Mouse (Mus musculus) heart, postnatal 25 days (tissue): Measurements from ENCODE around the gene Mpv17l2. TPM values are rescaled to one million over a fixed set of nuclear protein-coding genes. Genes with fewer than 3 reads are reported as not detected.

Experiments used
- DNase-seq: peaks from one replicate; pipeline ENCODE4 v3.0.0; 2022; ENCODE audit warnings: low spot score
- intact Hi-C: fragments of 180-260 bp; cut with DNase I; formaldehyde crosslinking; loops from one replicate; pipeline ENCODE4 v1.15.1; 2025
- total RNA-seq, 2 experiments: library from RNA; stranded (reverse); gene quantifications; 2 replicates each; pipeline ENCODE4 v1.2.3; 2021

Mpv17l2 gene
- total RNA-seq, 2 experiments from 2014 or later: 26.7 to 28.0 TPM

DNA sequence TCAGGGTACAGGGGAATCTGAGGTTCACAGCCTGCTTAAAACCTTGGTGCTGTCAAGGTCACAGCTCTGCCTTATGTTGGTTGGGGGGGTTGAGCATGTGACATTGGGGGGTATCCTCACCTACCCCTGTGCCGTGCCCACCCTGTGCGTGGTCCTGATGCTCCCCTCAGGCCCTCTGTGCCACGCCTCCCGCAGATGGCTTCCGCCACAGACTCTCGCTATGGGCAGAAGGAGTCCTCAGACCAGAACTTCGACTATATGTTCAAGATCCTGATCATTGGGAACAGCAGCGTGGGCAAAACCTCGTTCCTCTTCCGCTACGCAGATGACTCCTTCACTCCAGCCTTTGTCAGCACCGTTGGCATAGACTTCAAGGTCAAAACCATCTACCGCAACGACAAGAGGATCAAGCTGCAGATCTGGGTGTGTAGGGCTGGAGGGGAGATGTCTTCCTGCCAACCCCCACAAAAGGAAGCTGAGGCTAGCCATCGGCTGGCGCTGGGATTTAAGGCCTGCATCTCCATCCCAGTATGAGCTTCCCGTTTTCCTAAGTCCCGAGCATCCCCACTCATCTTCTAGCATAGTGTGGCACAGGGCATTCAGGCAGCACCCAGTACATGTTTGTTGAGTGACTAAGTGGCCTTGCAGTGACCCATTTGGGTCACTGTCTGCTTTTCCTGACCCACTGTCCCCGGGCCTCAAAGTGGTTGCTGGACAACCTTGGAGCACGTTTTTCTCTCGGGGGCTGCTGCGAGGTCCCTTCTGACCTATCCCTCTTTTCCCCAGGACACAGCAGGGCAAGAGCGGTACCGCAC, 4.9 kb downstream of the Mpv17l2 start:
- intact Hi-C loops: loop anchor here (5.0 kb wide), 1 partner anchor 144 kb away; no protein-coding TSS in a partner anchor
- DNase-seq: no peak

DNA sequence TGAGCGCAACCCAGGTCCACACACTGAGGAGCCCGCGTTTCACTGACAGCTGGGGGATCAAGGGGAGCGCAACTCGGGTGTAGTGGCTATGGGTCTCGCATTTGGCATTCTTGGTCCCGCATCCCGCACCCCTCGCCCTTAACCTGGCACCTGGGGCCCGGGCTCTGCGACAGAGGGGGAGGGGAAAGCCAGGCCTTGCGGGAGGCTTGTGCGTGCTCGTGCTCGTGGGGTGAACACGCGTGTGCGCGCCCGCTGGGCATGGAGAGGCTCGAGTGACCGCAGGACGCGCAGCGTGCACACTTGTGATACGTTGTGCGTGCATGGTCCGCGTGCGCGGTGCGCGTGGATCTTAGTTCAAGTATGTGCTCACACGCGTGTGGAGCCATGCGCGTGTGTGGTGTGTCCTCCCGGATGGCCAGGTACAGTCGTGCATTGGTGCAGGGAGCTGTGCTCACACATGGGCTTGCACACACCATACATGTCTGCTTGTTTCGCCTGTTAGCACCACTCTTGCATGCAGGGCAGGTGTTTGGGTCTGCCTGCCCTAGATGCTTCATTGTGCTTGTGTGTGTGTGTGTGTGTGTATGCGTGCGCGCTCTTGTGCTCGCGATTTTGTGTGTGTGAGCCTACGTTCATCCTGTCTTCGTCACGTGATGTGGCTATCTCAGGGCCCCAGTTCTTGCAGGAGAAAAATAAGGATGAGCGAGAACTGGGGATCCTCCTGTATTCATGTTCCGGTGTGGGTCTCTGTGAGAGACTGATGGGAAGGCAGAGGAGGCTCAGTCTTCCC, 5.7 kb downstream of the Mpv17l2 start:
- no peak for DNase-seq
- intact Hi-C loops: loop anchor here (5.0 kb wide), 1 partner anchor 143 kb away; no protein-coding TSS in a partner anchor

DNA sequence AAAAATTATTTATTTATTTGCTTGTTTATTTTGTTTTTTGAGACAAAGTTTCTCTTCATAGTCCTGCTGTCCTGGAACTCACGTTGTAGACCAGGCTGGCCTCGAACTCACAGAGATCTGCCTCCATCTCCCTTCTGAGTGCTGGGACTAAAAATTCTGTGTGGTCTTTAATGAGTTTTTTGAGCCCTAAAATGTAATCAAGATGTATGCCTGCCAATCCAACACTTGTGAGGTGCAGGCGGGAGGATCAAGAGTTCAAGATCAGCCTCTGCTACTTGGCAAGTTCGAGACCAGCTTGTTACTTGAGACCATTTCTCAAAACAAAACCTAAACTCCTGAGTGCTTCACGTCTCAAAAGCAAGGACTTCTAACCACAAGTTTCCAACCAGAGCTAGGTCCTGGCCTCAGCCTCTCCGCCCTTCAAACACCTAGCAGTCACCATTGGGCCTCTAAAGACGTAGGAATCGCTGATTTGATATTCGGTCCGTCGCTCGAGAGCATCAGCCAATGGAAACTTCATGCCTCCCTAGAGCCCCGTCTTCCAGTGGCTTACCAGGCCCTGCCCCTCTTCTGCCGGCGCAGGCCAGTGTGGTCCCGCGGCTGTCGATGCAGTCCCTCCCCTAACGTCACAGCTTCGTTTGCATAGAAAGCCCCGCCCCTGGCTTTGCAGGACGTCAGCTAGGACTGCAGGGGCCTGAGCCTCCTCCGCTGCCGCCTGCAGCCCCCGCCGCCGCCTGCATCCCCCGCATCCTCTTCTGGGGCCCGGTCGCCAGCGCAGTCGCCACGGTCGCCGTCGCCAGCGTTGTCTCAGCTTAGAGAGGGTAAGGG, 6.5 kb downstream of the Mpv17l2 start, which contains the start of gene Rab3a:
Gene Rab3a, plus strand, starts transcription at position 637 of the 828 bp plus-strand sequence.
- peak; percentile 98 for DNase-seq
- intact Hi-C loops: no loop called here

DNA sequence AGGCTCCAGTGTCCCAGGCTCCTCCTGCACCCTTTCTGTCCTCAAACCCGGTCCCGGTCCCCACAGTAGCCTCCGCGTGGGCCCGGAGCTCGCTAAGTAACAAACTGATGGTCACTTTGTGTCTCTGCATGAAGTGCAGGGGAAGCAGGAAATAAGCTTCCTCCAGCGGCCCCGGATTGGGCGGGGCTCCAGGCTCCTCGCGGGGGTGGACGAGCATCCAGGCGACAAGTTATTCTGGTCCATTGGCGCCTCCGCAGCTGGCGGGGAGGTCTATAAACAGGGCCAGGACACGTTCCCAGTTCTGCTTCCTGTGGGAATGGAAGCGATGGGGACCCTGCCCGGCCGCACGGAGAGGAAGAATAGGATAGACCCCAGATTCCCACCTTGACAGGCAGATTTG, 7.6 kb downstream of the Mpv17l2 start:
- intact Hi-C loops: no loop called here

DNA sequence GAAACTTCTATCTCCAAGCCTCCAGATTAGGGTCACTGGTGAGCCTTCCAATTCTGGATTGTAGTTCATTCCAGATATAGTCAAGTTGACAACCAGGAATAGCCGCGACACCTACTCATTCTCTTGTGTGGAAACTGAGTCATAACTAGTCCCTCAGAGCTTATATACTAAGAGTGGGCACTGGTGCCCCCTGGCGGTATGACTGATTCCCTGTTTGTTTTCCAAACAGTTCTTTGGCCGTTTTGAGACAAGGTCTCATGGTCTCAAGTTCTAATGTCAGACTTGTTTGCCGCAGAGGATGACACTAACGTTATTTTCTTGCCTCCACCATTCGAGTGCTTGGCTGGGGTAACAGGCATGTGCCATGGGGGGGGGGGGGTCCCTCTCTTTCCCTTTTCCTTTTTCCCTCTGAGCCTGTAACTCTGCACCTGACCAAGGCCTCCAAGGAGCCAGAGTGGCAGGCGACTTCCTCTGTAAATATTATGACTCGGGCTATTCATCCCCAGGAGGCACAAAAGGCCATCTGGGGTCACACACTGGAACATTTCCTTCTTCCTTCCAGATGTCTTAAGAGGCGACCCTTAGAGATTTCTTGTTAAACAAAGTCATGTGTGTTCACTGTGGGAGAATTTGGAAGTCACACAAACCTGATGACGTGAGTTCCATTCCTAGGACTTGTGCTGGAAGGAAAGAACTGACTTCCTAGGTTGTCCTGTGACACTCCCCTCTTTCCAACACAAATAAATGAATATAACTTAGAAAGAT, 8.6 kb downstream of the Mpv17l2 start:
- DNase-seq: peak; percentile 79
- intact Hi-C loops: loop anchor here (1.0 kb wide), 1 partner anchor 31 kb away; no protein-coding TSS in a partner anchor

More for the DNA sequence above, 7.6 kb downstream of the Mpv17l2 start:
- peak; percentile 93 for DNase-seq

DNA sequence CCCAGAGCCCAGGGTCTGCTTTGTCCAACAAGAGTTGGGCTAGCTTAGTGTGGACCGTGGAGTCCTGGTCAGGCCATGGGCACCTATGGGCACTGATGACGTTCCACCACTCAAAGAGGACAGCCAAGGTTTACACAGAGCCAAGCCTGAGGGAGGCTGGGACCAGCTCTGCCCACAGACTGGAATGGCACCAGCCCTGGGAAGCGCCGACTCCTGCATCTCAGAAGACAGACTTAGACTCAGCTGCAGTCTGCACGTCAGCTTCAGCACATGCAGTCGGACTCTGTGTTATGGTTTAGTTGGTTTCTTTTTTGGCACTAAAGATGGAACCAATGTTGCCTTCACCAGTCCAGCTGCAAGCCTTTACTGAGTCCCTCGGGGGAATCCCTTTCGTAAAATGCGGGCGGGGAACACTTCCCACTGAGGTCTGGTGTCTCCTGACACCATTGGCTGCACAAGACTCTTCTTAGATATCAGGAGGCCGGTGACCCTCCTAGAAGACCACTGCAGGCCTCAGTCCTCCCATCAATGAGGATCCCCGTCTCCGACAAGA, 10.5 kb downstream of the Mpv17l2 start:
- peak; percentile 16 for DNase-seq
- intact Hi-C loops: no loop called here

DNA sequence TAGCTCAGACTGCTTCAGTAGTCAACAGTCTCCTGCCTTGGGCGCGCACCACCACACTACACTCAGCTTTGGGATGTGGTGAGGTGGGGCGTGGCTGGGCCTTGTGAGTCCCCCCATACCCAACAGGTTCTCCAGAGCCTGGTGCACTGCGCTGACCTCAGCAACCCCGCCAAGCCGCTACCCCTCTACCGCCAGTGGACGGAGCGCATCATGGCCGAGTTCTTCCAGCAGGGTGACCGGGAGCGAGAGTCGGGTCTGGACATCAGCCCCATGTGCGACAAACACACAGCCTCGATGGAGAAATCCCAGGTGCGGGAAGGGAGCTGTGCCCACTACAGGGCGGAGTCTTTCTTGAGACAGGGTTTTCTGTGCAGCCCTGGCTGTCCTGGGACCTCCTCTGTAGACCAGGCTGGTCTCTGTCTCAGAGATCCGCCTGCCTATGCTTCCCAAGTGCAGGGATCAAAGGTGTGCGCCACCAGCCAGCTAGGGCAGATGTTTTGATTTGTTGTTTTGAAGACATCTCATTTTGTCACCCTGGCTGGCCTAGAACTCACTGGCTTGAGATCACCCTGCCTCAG, 11.6 kb downstream of the Mpv17l2 start:
- intact Hi-C loops: no loop called here
- no peak for DNase-seq

DNA sequence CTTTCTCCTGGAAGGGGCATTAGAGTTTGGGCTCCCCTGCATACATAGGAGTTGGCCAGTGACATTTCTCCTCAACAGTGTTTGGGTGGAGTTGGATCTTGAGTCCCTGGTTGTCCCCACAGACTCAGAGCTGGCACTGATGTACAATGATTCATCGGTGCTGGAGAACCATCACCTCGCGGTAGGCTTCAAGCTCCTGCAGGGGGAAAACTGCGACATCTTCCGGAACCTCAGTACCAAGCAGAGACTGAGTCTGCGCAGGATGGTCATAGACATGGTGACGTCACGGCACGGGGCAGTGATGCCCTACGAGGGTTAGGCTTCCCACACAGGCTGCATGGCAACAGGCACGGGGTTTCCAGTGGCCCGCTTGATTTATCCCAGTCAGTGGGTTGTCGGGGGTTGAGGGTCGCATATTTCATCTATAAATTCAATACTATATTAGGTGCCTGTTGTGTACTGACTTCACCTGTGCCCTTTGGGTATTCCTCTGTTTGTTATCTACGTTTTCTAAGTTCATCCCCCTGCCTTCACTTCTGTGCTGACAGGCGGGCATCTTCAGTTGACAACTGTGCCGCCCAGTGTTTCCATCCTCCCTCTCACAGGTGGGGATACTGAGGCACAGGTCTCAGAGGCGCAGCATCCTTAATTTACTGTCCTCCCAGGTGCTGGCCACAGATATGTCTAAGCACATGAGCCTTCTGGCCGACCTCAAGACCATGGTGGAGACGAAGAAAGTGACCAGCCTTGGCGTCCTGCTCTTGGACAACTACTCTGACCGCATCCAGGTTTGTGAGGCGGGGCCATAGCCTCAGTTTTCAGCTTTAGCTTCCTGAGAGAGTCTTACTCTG, 12.3 kb downstream of the Mpv17l2 start:
- peak; percentile 3 for DNase-seq
- intact Hi-C loops: no loop called here

DNA sequence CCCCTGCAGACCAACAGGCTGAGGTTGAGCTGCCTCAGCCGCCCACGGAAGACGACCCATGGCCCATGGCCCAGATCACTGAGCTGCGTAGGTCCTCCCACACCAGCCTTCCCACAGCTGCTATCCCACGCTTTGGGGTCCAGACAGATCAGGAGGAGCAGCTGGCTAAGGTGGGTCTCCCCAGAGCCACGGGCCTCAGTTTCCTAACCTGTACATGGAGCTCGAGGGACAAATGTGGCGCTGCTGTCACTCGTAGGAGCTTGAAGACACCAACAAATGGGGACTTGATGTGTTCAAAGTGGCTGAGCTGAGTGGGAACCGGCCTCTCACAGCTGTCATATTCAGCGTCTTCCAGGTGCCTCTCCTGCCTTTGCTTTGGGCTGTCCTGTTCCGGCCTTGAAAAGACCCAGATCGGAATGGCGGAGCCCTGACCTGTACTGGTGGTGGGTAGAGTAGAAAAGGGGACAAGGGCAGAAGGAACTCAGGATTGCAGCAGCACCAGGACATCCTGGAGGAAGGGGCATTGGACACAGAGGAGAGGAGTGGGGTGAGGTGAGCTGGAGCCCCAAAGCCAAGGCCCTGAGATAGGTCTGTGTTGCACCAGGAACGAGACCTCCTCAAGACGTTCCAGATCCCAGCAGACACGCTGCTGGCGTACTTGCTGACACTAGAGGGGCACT, 13.4 kb downstream of the Mpv17l2 start:
- intact Hi-C loops: no loop called here
- no peak for DNase-seq

DNA sequence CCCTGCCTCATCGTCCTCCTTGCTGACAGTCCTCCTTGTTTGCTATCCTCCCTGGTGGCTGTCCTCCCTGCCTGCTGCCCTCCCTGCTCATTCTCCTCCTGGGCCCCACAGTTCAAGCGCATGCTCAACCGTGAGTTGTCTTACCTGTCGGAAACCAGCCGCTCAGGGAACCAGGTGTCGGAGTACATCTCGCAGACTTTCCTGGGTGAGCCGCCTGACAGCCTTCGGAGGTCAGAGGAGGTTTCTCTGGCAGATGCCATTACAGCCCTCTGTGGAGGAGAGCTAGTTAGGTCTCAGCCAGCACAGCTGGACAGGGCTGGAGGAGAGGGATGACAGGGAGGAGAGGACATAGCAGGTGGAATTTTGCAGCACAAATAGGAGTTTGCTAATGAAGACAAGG, 14.1 kb downstream of the Mpv17l2 start:
- intact Hi-C loops: no loop called here
- peak; percentile 1 for DNase-seq

DNA sequence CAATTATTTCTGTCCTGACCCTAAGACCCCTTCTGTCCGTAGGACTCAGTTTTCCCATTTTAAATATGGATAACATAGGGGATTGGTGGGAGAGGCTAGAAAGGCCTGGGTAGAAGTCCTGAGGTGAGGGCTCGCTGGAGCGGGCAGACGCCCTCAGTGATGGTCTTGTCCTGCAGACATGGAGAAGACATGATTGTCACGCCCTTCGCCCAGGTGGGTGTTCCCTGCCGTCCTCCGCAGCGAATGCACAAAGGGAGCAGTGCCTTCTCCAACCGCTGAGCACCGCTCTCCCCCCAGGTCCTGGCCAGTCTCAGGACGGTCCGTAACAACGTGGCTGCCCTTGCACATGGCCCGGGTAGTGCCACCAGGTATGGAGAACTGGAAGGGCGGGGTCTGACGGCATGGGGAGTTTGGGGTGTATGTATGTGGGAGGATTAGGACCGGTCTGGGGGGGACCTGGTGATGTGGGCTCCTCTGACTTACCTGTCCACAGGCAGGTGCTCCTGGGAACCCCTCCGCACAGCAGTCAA, 15.0 kb downstream of the Mpv17l2 start:
- DNase-seq: no peak
- intact Hi-C loops: no loop called here

DNA sequence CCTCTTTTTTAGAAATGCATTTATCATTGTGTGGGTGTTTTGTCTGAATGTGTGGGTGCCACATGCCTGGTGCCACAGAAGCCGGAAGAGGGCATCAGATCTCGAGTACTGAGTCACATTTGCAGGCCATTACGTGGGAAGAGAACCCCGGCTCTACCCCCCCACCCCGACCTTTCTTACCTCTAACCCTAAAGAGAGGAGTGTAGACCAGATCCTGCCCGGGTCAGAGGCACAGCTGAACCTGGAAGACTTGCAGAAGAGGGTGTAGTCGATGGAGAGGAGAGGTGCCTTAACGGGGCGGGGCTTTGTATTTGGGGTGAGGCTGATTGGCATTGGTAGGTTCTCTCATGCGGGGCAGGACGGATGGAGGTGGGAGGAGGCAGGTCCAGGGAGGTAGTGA, 15.9 kb downstream of the Mpv17l2 start:
- intact Hi-C loops: no loop called here

DNA sequence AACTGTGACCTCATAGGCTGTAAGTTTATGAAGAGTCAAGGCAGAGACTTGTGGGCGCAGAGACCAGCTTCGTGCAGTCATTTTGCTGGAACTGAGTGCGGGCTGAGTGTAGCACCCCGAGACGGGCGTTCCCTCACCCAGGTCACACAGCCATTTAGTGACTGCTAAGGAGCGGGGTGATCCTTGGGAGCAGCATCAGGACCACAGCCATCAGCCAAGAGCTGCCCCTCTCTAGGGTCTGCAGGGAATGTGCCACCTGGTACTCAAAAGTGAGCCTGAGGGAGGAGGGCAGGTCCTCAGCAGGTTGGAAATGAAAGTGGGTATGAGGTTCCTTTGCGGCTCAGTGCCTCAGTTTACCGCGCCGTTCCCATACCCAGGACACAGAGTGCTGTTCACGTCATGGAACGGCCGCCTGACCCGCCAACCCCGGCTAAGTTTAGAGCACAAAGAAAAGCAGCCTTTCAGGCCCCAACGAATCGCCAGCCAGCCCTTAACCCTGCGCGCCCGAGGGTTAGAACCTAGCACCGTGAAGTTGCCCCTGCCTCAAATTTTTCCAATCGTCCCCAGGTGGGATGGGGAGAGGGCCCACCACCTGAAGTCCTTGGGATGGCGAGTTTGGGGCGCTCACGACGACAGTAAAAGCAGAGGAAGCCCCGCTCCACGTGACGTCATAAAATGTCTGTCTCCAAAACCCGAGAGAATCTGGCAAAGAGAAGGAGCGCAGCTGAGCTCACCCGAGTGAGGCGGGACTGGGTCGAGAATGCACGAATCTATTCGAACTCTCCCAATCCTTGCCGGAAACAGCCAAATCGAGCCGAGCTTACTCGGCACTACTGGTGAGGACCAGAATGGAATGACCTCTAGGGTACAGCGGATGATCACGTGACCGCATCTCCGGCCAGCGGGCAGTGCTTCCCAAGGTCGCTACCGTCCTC, 16.8 kb downstream of the Mpv17l2 start:
- intact Hi-C loops: no loop called here
- DNase-seq: peak; percentile 71

More for the DNA sequence above, 15.9 kb downstream of the Mpv17l2 start:
- DNase-seq: no peak

DNA sequence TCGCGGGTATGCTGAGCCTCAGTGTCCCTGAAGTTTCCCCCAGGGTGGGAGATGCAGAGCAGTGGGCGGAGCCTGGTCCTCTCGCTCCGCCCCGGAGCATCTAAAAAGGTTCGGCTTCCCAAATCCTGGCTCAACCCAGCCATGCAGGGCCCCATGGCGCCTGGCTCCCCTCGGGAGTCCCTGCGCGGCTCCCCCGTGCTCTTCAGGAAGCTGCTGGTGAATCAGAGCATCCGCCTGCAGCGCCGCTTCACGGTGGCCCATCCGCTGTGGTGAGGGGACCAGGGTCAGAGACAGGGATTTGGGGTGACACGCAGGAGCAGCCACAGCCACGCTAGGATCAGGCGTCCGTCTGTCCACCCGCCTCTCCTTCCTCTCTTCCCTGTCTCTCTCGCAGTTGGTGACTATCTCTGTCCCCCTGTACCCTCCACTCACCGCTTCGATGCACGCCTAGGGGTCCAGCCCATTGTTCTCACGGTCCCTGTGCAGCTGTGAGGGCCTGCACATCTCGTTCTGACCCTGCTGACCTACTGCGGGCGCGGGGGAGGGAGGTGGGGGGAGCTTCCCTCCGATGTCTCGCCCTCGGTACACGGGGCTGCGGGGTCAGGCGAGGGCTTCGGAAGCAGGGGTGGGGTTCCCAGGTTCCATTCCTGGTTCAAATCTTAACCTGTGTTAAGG, 17.6 kb downstream of the Mpv17l2 start:
- intact Hi-C loops: no loop called here
- DNase-seq: no peak

DNA sequence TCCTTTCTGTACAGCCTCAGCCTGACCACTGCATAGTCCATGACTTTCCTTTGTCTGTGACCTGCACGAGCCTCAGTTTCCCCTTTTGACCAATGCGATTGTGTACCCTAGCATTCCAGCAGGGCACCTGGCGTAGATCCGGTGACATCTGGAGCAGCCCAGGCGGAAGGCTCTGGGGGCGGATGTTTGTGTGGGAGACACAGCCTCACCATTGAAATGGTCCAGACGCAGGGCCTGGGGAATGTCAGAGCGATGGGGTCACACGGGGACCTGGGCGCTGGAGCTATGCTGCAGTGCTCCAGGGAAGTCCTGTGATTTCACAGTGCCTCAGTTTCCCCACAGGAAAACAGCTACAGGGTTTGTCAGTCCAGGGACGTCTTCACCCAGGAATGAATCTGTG, 18.6 kb downstream of the Mpv17l2 start:
- DNase-seq: no peak
- intact Hi-C loops: no loop called here
